Mouse (Mus musculus) gonadal fat pad, adult 2 months (tissue): ENCODE measurements around the gene Anapc10. TPM values are rescaled to one million over a fixed set of nuclear protein-coding genes. Genes with fewer than 3 reads are reported as not detected.

Experiments
- polyA plus RNA-seq: library from polyadenylated mRNA; depleted of rRNA; stranded (reverse); fragments of >200 nt; gene quantifications from 2 replicates; pipeline ENCODE4 v1.2.3, GENCODE M21; 2012; rRNA removed

The Anapc10 gene
- polyA plus RNA-seq, 1 experiment = 2.3 TPM

Other genes starting within 250 kb of the Anapc10 start
- 27.8 and 31.5 TPM in 2 replicates for gene Otud4, start 72.2 kb upstream of the Anapc10 start, polyA plus RNA-seq
- 14.8 and 16.2 TPM in 2 replicates for gene Abce1, start 80 bp upstream of the Anapc10 start, polyA plus RNA-seq